Mouse (Mus musculus) large intestine, adult 2 months (tissue): ENCODE results near the gene Cgn. TPM values are rescaled to one million over a fixed set of nuclear protein-coding genes. Genes with fewer than 3 reads are reported as not detected.
"Not testable (repeated sequence)": the region's sequence is repeated elsewhere in the genome, so short reads cannot be mapped to it uniquely, and the experiment has no call there.

Source experiments
- DNase-seq: peaks from one replicate; pipeline ENCODE4 v3.0.0-alpha.2; 2012; ENCODE audit warnings: low read depth, low spot score
- WGBS: fragments of 180-500 bp; shearing (Covaris S2); methylation state at CpG from one replicate; pipeline ENCODE4 v1.1.7; 2018; 5-methylcytosine and 5-hydroxymethylcytosine counted together
- polyA plus RNA-seq: library from polyadenylated mRNA; depleted of rRNA; stranded (reverse); fragments of >200 nt; gene quantifications from 2 replicates; pipeline ENCODE4 v1.2.3, GENCODE M21; 2012

Gene Cgn
- polyA plus RNA-seq, 1 experiment, result 30.1 TPM

GRCm38 (mm10) chr3:94793672-94794071 is 7.4 kb upstream of the Cgn start:
- DNase-seq, result no peak
- 79% methylated on average over 2 of the region's 2 CpGs for WGBS

- WGBS, result 81% methylated on average over 2 of the region's 2 CpGs
- no peak for DNase-seq
Observed at GRCm38 (mm10) chr3:94792258-94792657, 6.0 kb upstream of the Cgn start.

- 51% methylated on average over 2 of the region's 2 CpGs for WGBS
- no peak for DNase-seq
Observed at GRCm38 (mm10) chr3:94789516-94789915, 3.2 kb upstream of the Cgn start.

- no peak for DNase-seq
- WGBS, result 42% methylated on average over 1 of the region's 1 CpGs
Observed at GRCm38 (mm10) chr3:94789071-94789470, 2.8 kb upstream of the Cgn start.

- no peak for DNase-seq
- WGBS, result 3% methylated on average over 10 of the region's 11 CpGs
Observed at GRCm38 (mm10) chr3:94787122-94787780, 959 bp upstream of the Cgn start.

GRCm38 (mm10) chr3:94785958-94786357 is 334 bp downstream of the Cgn start:
- no peak for DNase-seq
- WGBS, result 2% methylated on average over 14 of the region's 14 CpGs

GRCm38 (mm10) chr3:94784171-94784701 is 2.1 kb downstream of the Cgn start:
- DNase-seq, result no peak
- 37% methylated on average over 5 of the region's 5 CpGs for WGBS

- WGBS, result 28% methylated on average over 5 of the region's 5 CpGs
- peak; percentile 90 for DNase-seq
Observed at GRCm38 (mm10) chr3:94783462-94783931, 2.8 kb downstream of the Cgn start.

GRCm38 (mm10) chr3:94782936-94783335 is 3.4 kb downstream of the Cgn start:
- DNase-seq, result no peak
- WGBS, result 26% methylated on average over 4 of the region's 4 CpGs

- WGBS, result 15% methylated on average over 3 of the region's 3 CpGs
- DNase-seq, result no peak
Observed at GRCm38 (mm10) chr3:94781356-94781755, 4.9 kb downstream of the Cgn start.

GRCm38 (mm10) chr3:94775886-94776285 is 10.4 kb downstream of the Cgn start:
- 89% methylated on average over 7 of the region's 7 CpGs for WGBS
- no peak for DNase-seq

- WGBS, result 85% methylated on average over 11 of the region's 11 CpGs
- no peak for DNase-seq
Observed at GRCm38 (mm10) chr3:94774039-94774438, 12.3 kb downstream of the Cgn start.

GRCm38 (mm10) chr3:94765456-94765855 is 20.8 kb downstream of the Cgn start:
- not testable (repeated sequence) for DNase-seq
- WGBS, result 74% methylated on average over 8 of the region's 8 CpGs

GRCm38 (mm10) chr3:94764545-94765292 is 21.6 kb downstream of the Cgn start:
- WGBS, result 55% methylated on average over 5 of the region's 5 CpGs
- not testable (repeated sequence) for DNase-seq

- 10% methylated on average over 4 of the region's 9 CpGs for WGBS
- DNase-seq, result not testable (repeated sequence)
Observed at GRCm38 (mm10) chr3:94758427-94758826, 27.9 kb downstream of the Cgn start.

GRCm38 (mm10) chr3:94758056-94758409 is 28.3 kb downstream of the Cgn start:
- not testable (repeated sequence) for DNase-seq
- under 1% methylated on average over 21 of the region's 31 CpGs for WGBS

GRCm38 (mm10) chr3:94757251-94758055 is 28.8 kb downstream of the Cgn start:
- not testable (repeated sequence) for DNase-seq
- WGBS, result 3% methylated on average over 26 of the region's 47 CpGs

- 96% methylated on average over 17 of the region's 17 CpGs for WGBS
- DNase-seq, result no peak
Observed at GRCm38 (mm10) chr3:94745691-94746090, 40.6 kb downstream of the Cgn start.

- not testable (repeated sequence) for DNase-seq
- WGBS, result 12% methylated on average over 2 of the region's 2 CpGs
Observed at GRCm38 (mm10) chr3:94723637-94724036, 62.7 kb downstream of the Cgn start.

- WGBS, result 15% methylated on average over 1 of the region's 1 CpGs
- not testable (repeated sequence) for DNase-seq
Observed at GRCm38 (mm10) chr3:94718253-94718652, 68.0 kb downstream of the Cgn start.
